In the genomic region with DNA sequence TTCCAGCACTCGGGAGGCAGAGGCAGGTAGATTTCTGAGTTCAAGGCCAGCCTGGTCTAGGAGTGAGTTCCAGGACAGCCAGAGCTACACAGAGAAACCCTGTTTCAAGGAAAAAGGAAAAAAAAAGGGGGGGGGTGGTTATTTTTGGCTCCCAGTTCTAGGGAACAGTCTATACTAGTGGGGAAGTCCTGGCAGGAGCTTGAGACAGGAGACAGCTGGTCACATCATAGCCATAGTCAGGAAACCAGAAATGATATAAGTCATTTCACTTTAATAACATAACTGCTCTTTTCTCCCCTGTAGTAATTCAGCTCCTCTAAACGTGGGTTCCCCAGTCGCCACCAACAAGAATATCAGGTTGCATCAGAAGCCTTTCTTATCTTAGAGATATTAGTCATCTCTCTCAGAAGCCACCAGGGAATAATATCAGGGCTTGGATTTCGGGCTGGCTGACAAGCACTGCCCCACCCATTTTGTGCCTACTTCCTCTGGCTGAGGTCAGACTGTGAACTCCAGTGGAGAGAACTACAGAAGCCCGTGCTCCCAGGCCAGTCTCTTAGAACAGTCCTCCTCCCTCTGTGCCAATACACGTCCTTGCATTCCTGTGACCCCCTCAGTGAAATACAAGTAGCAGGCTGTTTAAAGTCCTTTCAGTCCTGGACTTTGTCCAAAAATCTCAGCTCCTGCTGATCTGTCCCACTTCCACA, we compare ENCODE assay signal across 8 mouse cellular contexts. TPM values are rescaled to one million over a fixed set of nuclear protein-coding genes. Genes with fewer than 3 reads are reported as not detected.
DNase-seq lines count a peak whose midpoint lies in the region; ATAC-seq and TF ChIP-seq lines count a peak whose summit lies in the region.
"Had no signal": no experiment of that assay in that cellular context is flagged by ENCODE, and none has a peak within 500 bp of the region (broad histone marks: within the 10 kb centered on the region; RNA-seq: fewer than 3 reads in every experiment).

No protein-coding gene starts in this region.

- no peak for TF ChIP-seq POLR2A in embryonic fibroblast, embryonic 13.5 days (IDR thresholded peaks at IDR 0.05; ENCODE audit: low read depth, low read length)

- 0 out of 2 replicates have a peak overlapping the region, but pooled peaks have one; percentile 4 for H3K27ac ChIP-seq in midbrain, embryonic 10.5 days (replicated peaks)
- no peak overlapping the region for H3K27ac ChIP-seq in midbrain, embryonic 16.5 days (ENCODE audit: low read length)
- H3K27ac ChIP-seq in embryonic fibroblast, embryonic 13.5 days (ENCODE audit: insufficient read depth, low read length) = peak overlapping the region; percentile 39
- peak overlapping the region; percentile 71 for H3K27ac ChIP-seq in stomach, postnatal 0 days (replicated peaks)
- H3K27ac ChIP-seq in layer of hippocampus, adult 2 months = no peak overlapping the region
- H3K27ac ChIP-seq: liver, embryonic 13.5 days had no signal

- 0 out of 2 replicates have a peak, but pooled peaks cover 9% of the 10 kb centered on the region for H3K4me1 ChIP-seq in midbrain, embryonic 10.5 days
- no peaks in the 10 kb centered on the region for H3K4me1 ChIP-seq in midbrain, embryonic 16.5 days (ENCODE audit: control insufficient read depth, insufficient read depth, low read length)
- peaks cover 4% of the 10 kb centered on the region; the same call in 1 of the 2 replicates for H3K4me1 ChIP-seq in embryonic fibroblast, embryonic 13.5 days (ENCODE audit: control insufficient read depth, insufficient read depth, low read length)
- H3K4me1 ChIP-seq in stomach, postnatal 0 days (replicated peaks; ENCODE audit: control insufficient read depth, insufficient read depth) = no peaks in the 10 kb centered on the region; the same call in 1 of the 2 replicates

- no peak overlapping the region for H3K9ac ChIP-seq in midbrain, embryonic 16.5 days (ENCODE audit: low read depth, low read length)
- no peak overlapping the region for H3K9ac ChIP-seq in stomach, postnatal 0 days (ENCODE audit: low read length)
- H3K9ac ChIP-seq: liver, embryonic 13.5 days had no signal

- 58% methylated on average over 6 of the region's 6 CpGs for WGBS in midbrain, embryonic 10.5 days
- WGBS in midbrain, embryonic 16.5 days = 62% methylated on average over 6 of the region's 6 CpGs
- 15% methylated on average over 6 of the region's 6 CpGs for WGBS in stomach, postnatal 0 days

- ATAC-seq in midbrain, embryonic 16.5 days = no peak
- ATAC-seq in stomach, postnatal 0 days (ENCODE audit: low FRiP score, low TSS enrichment) = peak; percentile 75

- no peak for TF ChIP-seq EP300 in stomach, postnatal 0 days (optimal IDR thresholded peaks at IDR 0.05)

- no peak for DNase-seq in midbrain, embryonic 10.5 days (ENCODE audit: low spot score)
- DNase-seq in kidney, postnatal 36 days = peak; percentile 57 to 74
- DNase-seq in stomach, postnatal 0 days (ENCODE audit: low spot score) = peak; percentile 57
- no peak for DNase-seq in layer of hippocampus, adult 2 months (ENCODE audit: low spot score in 2 of 2)
- DNase-seq in testis, postnatal 10 days (ENCODE audit: low spot score) = no peak
- DNase-seq: liver, embryonic 13.5 days had no signal

- H3K36me3 ChIP-seq in midbrain, embryonic 10.5 days = no peaks in the 10 kb centered on the region
- no peaks in the 10 kb centered on the region for H3K36me3 ChIP-seq in midbrain, embryonic 16.5 days (ENCODE audit: control insufficient read depth, insufficient read depth, low read length)
- H3K36me3 ChIP-seq in stomach, postnatal 0 days (ENCODE audit: control insufficient read depth, insufficient read depth, low read length) = no peaks in the 10 kb centered on the region
- H3K36me3 ChIP-seq: liver, embryonic 13.5 days had no signal

- no peaks in the 10 kb centered on the region for H3K9me3 ChIP-seq in midbrain, embryonic 10.5 days (replicated peaks)
- H3K9me3 ChIP-seq in midbrain, embryonic 16.5 days (replicated peaks; ENCODE audit: control insufficient read depth, low read length, poor library complexity, severe bottlenecking) = no peaks in the 10 kb centered on the region
- H3K9me3 ChIP-seq in stomach, postnatal 0 days (ENCODE audit: control insufficient read depth, low read length) = no peaks in the 10 kb centered on the region
- H3K9me3 ChIP-seq: liver, embryonic 13.5 days had no signal

- TF ChIP-seq CTCF in embryonic fibroblast, embryonic 13.5 days (IDR thresholded peaks at IDR 0.05; ENCODE audit: borderline replicate concordance, insufficient read depth, low read length) = no peak
- no peak for TF ChIP-seq CTCF in stomach, postnatal 0 days (IDR thresholded peaks at IDR 0.05; ENCODE audit: low read depth)
- no peak for TF ChIP-seq CTCF in layer of hippocampus, adult 2 months (conservative IDR thresholded peaks at IDR 0.05)

- no peak overlapping the region for H3K4me2 ChIP-seq in midbrain, embryonic 16.5 days (ENCODE audit: low read length)
- H3K4me2 ChIP-seq in stomach, postnatal 0 days (replicated peaks; ENCODE audit: low read depth) = no peak overlapping the region
- H3K4me2 ChIP-seq: liver, embryonic 13.5 days had no signal

- H3K27me3 ChIP-seq in midbrain, embryonic 10.5 days (ENCODE audit: low read depth, poor library complexity, severe bottlenecking) = no peaks in the 10 kb centered on the region
- H3K27me3 ChIP-seq in midbrain, embryonic 16.5 days (ENCODE audit: control insufficient read depth, insufficient read depth, low read depth, low read length) = no peaks in the 10 kb centered on the region
- no peaks in the 10 kb centered on the region for H3K27me3 ChIP-seq in stomach, postnatal 0 days (ENCODE audit: control insufficient read depth, insufficient read depth, low read length)
- H3K27me3 ChIP-seq: liver, embryonic 13.5 days had no signal

- H3K4me3 ChIP-seq in midbrain, embryonic 10.5 days = no peak overlapping the region
- no peak overlapping the region for H3K4me3 ChIP-seq in midbrain, embryonic 16.5 days (ENCODE audit: low read depth, low read length)
- H3K4me3 ChIP-seq in embryonic fibroblast, embryonic 13.5 days (ENCODE audit: insufficient read depth, low read length) = no peak overlapping the region
- H3K4me3 ChIP-seq in stomach, postnatal 0 days (ENCODE audit: low read depth, low read length) = no peak overlapping the region
- no peak overlapping the region for H3K4me3 ChIP-seq in layer of hippocampus, adult 2 months
- H3K4me3 ChIP-seq: liver, embryonic 13.5 days had no signal

RNA-seq across cellular contexts. Expression of a gene that starts 3.7 kb away (rescaled TPM):
- polyA plus RNA-seq in midbrain, embryonic 10.5 days (2016; fragmentation: Nextera tagmentation; extraction: Ambion mirVana) = 5.7 and 7.1 TPM in 2 replicates
- 5.9 and 6.8 TPM in 2 replicates for polyA plus RNA-seq in midbrain, embryonic 16.5 days (2015; fragmentation: Nextera tagmentation; extraction: Ambion mirVana)
- polyA plus RNA-seq in embryonic fibroblast, embryonic 13.5 days (2011; ENCODE audit: insufficient read length, low read depth, missing spikeins) = 21.2 and 22.4 TPM in 2 replicates
- 13.8 and 14.2 TPM in 2 replicates for polyA plus RNA-seq in stomach, postnatal 0 days (2015; fragmentation: Nextera tagmentation; extraction: Ambion mirVana)
- 10 to 100 TPM; 90.4 to 97.5 TPM for total RNA-seq in layer of hippocampus, adult 2 months (2021)

RNA-seq across cellular contexts. Expression of a gene that starts 26.1 kb away (rescaled TPM):
- 8.2 and 8.7 TPM in 2 replicates for polyA plus RNA-seq in midbrain, embryonic 10.5 days (2016; fragmentation: Nextera tagmentation; extraction: Ambion mirVana)
- polyA plus RNA-seq in midbrain, embryonic 16.5 days (2015; fragmentation: Nextera tagmentation; extraction: Ambion mirVana) = 3.8 and 4.1 TPM in 2 replicates
- polyA plus RNA-seq in embryonic fibroblast, embryonic 13.5 days (2011; ENCODE audit: insufficient read length, low read depth, missing spikeins) = not detected in 2 replicates
- polyA plus RNA-seq in stomach, postnatal 0 days (2015; fragmentation: Nextera tagmentation; extraction: Ambion mirVana) = 118 and 131 TPM in 2 replicates
- under 1 TPM; 0.37 to 0.54 TPM for total RNA-seq in layer of hippocampus, adult 2 months (2021)

Comparison
In these comparisons a context has a peak if more than half of its experiments do, and no peak if none do; other contexts are left out.
1. H3K27ac ChIP-seq: peak in midbrain, embryonic 10.5 days (single experiment), embryonic fibroblast, embryonic 13.5 days (single experiment) and stomach, postnatal 0 days (single experiment); none in midbrain, embryonic 16.5 days (single experiment) and layer of hippocampus, adult 2 months (single experiment).
2. DNase-seq: peak in kidney, postnatal 36 days (2 of 2) and stomach, postnatal 0 days (single experiment); none in midbrain, embryonic 10.5 days (single experiment), layer of hippocampus, adult 2 months (0 of 2) and testis, postnatal 10 days (single experiment).
3. RNA of a gene that starts 26.1 kb away (polyA plus RNA-seq): 118 to 131 TPM in stomach, postnatal 0 days; 8.2 to 8.7 TPM in midbrain, embryonic 10.5 days, 3.8 to 4.1 TPM in midbrain, embryonic 16.5 days and not detected in embryonic fibroblast, embryonic 13.5 days; every median in the first group is over 10 times any median in the second.